Mouse (Mus musculus) lung, postnatal 0 days (tissue): Measurements from ENCODE around the gene Thrb.

Experiments used
- CTCF ChIP-seq: IDR thresholded peaks from 2 replicates; pipeline ENCODE4 v1.5.1; 2016; ENCODE audit warnings: antibody characterized with exemption, mild to moderate bottlenecking
- EP300 ChIP-seq: IDR thresholded peaks from 2 replicates; pipeline ENCODE4 v1.6.1; 2016; ENCODE audit warnings: antibody characterized with exemption, mild to moderate bottlenecking, control low read depth

GRCm38 (mm10) chr14:17621671-17622070, 38.4 kb upstream of the Thrb start:
- TF ChIP-seq CTCF (no peak), EP300 (no peak)
